Mouse (Mus musculus) heart, embryonic 11.5 days (tissue): ENCODE data around the gene Dnah2. TPM values are rescaled to one million over a fixed set of nuclear protein-coding genes. Genes with fewer than 3 reads are reported as not detected.
"Not testable (repeated sequence)": the region's sequence is repeated elsewhere in the genome, so short reads cannot be mapped to it uniquely, and the experiment has no call there.

Experiments
- ATAC-seq: fragments of 200-750 bp; cut with Nextera tagmentation; replicated peaks from 2 replicates; pipeline ENCODE4 v1.8.0; 2017; ENCODE audit warnings: moderate library complexity; ENCODE audit not compliant: insufficient number of reproducible peaks, low FRiP score, low TSS enrichment
- H3K27ac ChIP-seq: fragments of 300-500 bp; sonication (generic); 2 replicates; pipeline ENCODE4 v1.5.1; 2014; ENCODE audit warnings: mild to moderate bottlenecking, low read depth, low read length
- H3K27me3 ChIP-seq: fragments of 300-500 bp; sonication (generic); 2 replicates; pipeline ENCODE4 v1.6.1; 2014; ENCODE audit warnings: mild to moderate bottlenecking, low read length, mixed read lengths; ENCODE audit not compliant: control insufficient read depth, insufficient read depth
- H3K36me3 ChIP-seq: fragments of 300-500 bp; sonication (generic); 2 replicates; pipeline ENCODE4 v1.6.1; 2014; ENCODE audit warnings: mild to moderate bottlenecking, low read length, moderate library complexity, mixed read lengths; ENCODE audit not compliant: control insufficient read depth, insufficient read depth
- H3K4me1 ChIP-seq: fragments of 300-500 bp; sonication (generic); 2 replicates; pipeline ENCODE4 v1.6.1; 2014; ENCODE audit warnings: low read length; ENCODE audit not compliant: control insufficient read depth, insufficient read depth
- H3K4me2 ChIP-seq: fragments of 300-500 bp; sonication (generic); 2 replicates; pipeline ENCODE4 v1.6.1; 2014; ENCODE audit warnings: mild to moderate bottlenecking, moderate library complexity
- H3K4me3 ChIP-seq: fragments of 300-500 bp; sonication (generic); 2 replicates; pipeline ENCODE4 v1.5.1; 2014; ENCODE audit warnings: low read depth, low read length
- H3K9ac ChIP-seq: fragments of 300-500 bp; sonication (generic); 2 replicates; pipeline ENCODE4 v1.6.1; 2014; ENCODE audit warnings: mild to moderate bottlenecking, low read depth, low read length, moderate library complexity
- H3K9me3 ChIP-seq: fragments of 300-500 bp; sonication (generic); replicated peaks from 2 replicates; pipeline ENCODE4 v1.6.1; 2016; ENCODE audit warnings: low read length; ENCODE audit not compliant: control insufficient read depth
- WGBS: fragments of 180-500 bp; shearing (Covaris S2); extraction: QIAGEN DNeasy Blood & Tissue Kit; methylation state at CpG from one replicate; pipeline ENCODE4 v1.1.7; 2014; ENCODE audit not compliant: insufficient replicate concordance; 5-methylcytosine and 5-hydroxymethylcytosine counted together
- polyA plus RNA-seq: library from polyadenylated mRNA; unstranded; fragments of >200 nt; fragmentation: Nextera tagmentation; extraction: Ambion mirVana; gene quantifications from 2 replicates; pipeline ENCODE4 v1.2.1, GENCODE M21; 2014

Gene Dnah2
- polyA plus RNA-seq, 1 experiment from 2014 or later = 0.20 TPM

GRCm38 (mm10) chr11:69546423-69547053, 2.4 kb downstream of the Dnah2 start:
- H3K4me2 ChIP-seq = peak overlapping the region; percentile 99
- peak overlapping the region; percentile 70 for H3K9ac ChIP-seq
- H3K4me3 ChIP-seq = peak overlapping the region; percentile 49
- H3K9me3 ChIP-seq = no peaks in the 10 kb centered on the region
- peaks cover 8% of the 10 kb centered on the region; the same call in 1 of the 2 replicates for H3K4me1 ChIP-seq
- under 1% methylated on average over 44 of the region's 44 CpGs for WGBS
- ATAC-seq = peak; percentile 64
- H3K27ac ChIP-seq = peak overlapping the region; percentile 42
- H3K36me3 ChIP-seq = no peaks in the 10 kb centered on the region
- peaks cover 23% of the 10 kb centered on the region for H3K27me3 ChIP-seq

- H3K4me3 ChIP-seq = peak overlapping the region; percentile 49
- H3K9ac ChIP-seq = peak overlapping the region; percentile 70
- H3K9me3 ChIP-seq = no peaks in the 10 kb centered on the region
- H3K27me3 ChIP-seq = peaks cover 23% of the 10 kb centered on the region
- whole genome bisulfite sequencing = 22% methylated on average over 7 of the region's 7 CpGs
- H3K27ac ChIP-seq = 0 out of 2 replicates have a peak overlapping the region, but pooled peaks have one; percentile 42
- no peak for ATAC-seq
- H3K4me2 ChIP-seq = peak overlapping the region; percentile 99
- peaks cover 8% of the 10 kb centered on the region; the same call in 1 of the 2 replicates for H3K4me1 ChIP-seq
- no peaks in the 10 kb centered on the region for H3K36me3 ChIP-seq
These were observed 3.0 kb downstream of the Dnah2 start for GRCm38 (mm10) chr11:69545957-69546356.

DNA sequence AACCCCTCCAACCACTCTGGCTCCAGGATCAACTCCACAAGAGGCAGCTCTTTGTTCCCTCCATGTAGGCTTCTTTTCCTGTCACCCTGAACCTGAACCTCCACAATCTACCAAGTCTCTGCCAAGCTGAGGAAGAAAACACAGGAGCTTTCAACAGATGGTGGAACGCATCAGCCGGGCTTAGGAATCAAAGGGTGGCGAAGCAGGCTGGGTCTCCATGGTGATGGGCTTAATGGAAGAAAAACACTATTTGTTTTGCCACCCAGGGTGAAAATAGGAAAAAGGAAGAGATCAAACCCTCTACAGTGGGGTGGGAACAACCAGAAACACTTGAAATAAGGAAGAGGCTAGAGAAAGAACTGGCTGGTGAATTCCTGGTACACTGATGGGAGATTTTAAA, 5.3 kb downstream of the Dnah2 start:
- Histone ChIP-seq H3K4me3 (no peak overlapping the region), H3K9ac (no peak overlapping the region), H3K27ac (no peak overlapping the region), H3K36me3 (no peaks in the 10 kb centered on the region), H3K9me3 (no peaks in the 10 kb centered on the region), H3K27me3 (peaks cover 7% of the 10 kb centered on the region), H3K4me2 (no peak overlapping the region), H3K4me1 (peaks cover 8% of the 10 kb centered on the region; the same call in 1 of the 2 replicates)
- no peak for ATAC-seq
- WGBS = 37% methylated on average over 3 of the region's 3 CpGs

- H3K27ac ChIP-seq, ATAC-seq, H3K27me3 ChIP-seq, H3K4me2 ChIP-seq, H3K4me3 ChIP-seq, H3K4me1 ChIP-seq, H3K9ac ChIP-seq, H3K36me3 ChIP-seq, H3K9me3 ChIP-seq: not testable (repeated sequence)
- 55% methylated on average over 1 of the region's 3 CpGs for WGBS
These were observed 7.2 kb downstream of the Dnah2 start for GRCm38 (mm10) chr11:69541741-69542140.

GRCm38 (mm10) chr11:69540700-69541099, 8.2 kb downstream of the Dnah2 start:
- Histone ChIP-seq H3K27me3 (no peaks in the 10 kb centered on the region), H3K9ac (no peak overlapping the region), H3K4me1 (no peaks in the 10 kb centered on the region), H3K9me3 (no peaks in the 10 kb centered on the region), H3K36me3 (no peaks in the 10 kb centered on the region), H3K27ac (no peak overlapping the region), H3K4me3 (no peak overlapping the region), H3K4me2 (no peak overlapping the region)
- WGBS = 98% methylated on average over 2 of the region's 2 CpGs
- no peak for ATAC-seq

- H3K4me2 ChIP-seq = no peak overlapping the region
- no peak overlapping the region for H3K4me3 ChIP-seq
- no peaks in the 10 kb centered on the region for H3K9me3 ChIP-seq
- WGBS = 73% methylated on average over 1 of the region's 1 CpGs
- H3K27ac ChIP-seq = no peak overlapping the region
- no peak overlapping the region for H3K9ac ChIP-seq
- ATAC-seq = no peak
- H3K36me3 ChIP-seq = no peaks in the 10 kb centered on the region
- H3K4me1 ChIP-seq = no peaks in the 10 kb centered on the region
- no peaks in the 10 kb centered on the region for H3K27me3 ChIP-seq
These were observed 13.9 kb downstream of the Dnah2 start for GRCm38 (mm10) chr11:69534990-69535389.

- Histone ChIP-seq H3K4me2 (no peak overlapping the region), H3K36me3 (no peaks in the 10 kb centered on the region), H3K9me3 (no peaks in the 10 kb centered on the region), H3K4me3 (no peak overlapping the region), H3K27ac (no peak overlapping the region), H3K9ac (no peak overlapping the region), H3K27me3 (peaks cover 3% of the 10 kb centered on the region; the same call in 1 of the 2 replicates), H3K4me1 (no peaks in the 10 kb centered on the region)
- no peak for ATAC-seq
- WGBS = 77% methylated on average over 7 of the region's 7 CpGs
These were observed 16.3 kb downstream of the Dnah2 start for GRCm38 (mm10) chr11:69532480-69533150.

- H3K9me3 ChIP-seq, H3K27me3 ChIP-seq, H3K36me3 ChIP-seq, H3K4me3 ChIP-seq, H3K4me2 ChIP-seq, ATAC-seq, H3K27ac ChIP-seq, H3K9ac ChIP-seq, H3K4me1 ChIP-seq: not testable (repeated sequence)
- WGBS = 86% methylated on average over 6 of the region's 6 CpGs
These were observed 18.2 kb downstream of the Dnah2 start for GRCm38 (mm10) chr11:69530755-69531154.

DNA sequence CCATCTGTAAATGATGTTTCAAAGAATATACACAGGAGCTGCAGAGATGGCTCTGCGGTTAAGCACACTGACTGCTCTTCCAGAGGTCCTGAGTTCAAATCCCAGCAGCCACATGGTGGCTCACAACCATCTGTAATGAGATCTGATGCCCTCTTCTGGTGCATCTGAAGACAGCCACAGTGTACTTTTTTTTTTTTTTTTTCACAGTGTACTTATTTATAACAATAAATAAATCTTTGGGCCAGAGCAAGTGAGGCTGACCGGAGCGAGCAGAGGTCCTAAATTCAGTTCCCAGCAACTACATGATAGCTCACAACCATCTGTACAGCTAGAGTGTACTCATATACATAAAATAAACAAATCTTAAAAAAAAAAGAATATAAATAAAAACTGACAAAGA, 18.6 kb downstream of the Dnah2 start:
- not testable (repeated sequence) for H3K4me3 ChIP-seq, ATAC-seq
- WGBS = 85% methylated on average over 3 of the region's 3 CpGs

More for the DNA sequence above, 18.6 kb downstream of the Dnah2 start:
- H3K9me3 ChIP-seq, H3K27ac ChIP-seq, H3K36me3 ChIP-seq, H3K4me2 ChIP-seq, H3K9ac ChIP-seq, H3K4me1 ChIP-seq, H3K27me3 ChIP-seq: not testable (repeated sequence)
